Mouse (Mus musculus) kidney, adult 8-10 months (tissue): Measurements from ENCODE around the gene Slc44a3.
"Not testable (repeated sequence)": the region's sequence is repeated elsewhere in the genome, so short reads cannot be mapped to it uniquely, and the experiment has no call there.

ENCODE experiments used
- DNase-seq, 2 experiments: peaks; one replicate each; pipeline ENCODE4 v3.0.0; 2022

The Slc44a3 gene

DNA sequence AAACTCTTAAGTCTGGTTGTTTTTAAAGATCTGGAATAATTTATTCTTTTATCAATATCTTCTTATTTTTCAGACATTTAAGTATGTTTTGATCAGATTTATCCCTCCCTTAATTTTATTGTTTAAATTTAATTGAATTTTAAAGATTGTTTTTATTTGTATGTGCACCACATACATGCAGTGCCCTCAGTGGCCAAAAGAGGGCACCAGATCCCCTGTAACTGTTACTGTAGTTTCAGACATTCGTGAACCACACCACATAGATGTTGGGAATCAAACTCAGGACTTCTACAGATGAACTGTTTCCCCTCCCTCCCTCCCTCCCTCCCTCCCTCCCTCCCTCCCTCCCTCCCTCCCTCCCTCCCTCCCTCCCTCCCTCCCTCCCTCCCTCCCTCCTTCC lies 18.2 kb upstream of the Slc44a3 start:
- peak in 1 of 2 experiments; percentile 63 for DNase-seq

GRCm38 (mm10) chr3:121547851-121548624 lies 15.8 kb upstream of the Slc44a3 start:
- no peak for DNase-seq

- DNase-seq, result no peak
These were observed 8.4 kb upstream of the Slc44a3 start for GRCm38 (mm10) chr3:121540621-121541020.

- DNase-seq, result peak; percentile 32 to 77
These were observed 7.7 kb upstream of the Slc44a3 start for GRCm38 (mm10) chr3:121539871-121540431.

DNA sequence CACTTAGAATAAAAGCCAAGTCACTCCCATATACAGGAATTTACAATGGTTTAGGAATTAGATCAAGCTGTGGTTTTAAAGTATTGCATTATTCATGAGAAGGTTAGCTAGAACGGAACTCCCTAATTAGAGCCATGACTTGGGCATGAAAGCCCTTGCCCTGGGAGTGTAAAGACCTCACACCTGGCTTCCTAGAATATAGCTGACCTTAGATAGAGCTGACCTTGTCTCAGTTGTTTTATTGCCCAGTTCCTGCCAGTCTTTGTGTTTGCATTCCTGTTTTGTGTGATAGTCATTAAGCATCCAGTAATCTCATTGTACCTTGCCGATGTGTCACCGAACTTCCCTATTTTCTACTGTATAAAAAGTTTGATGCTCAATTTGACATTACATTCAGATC lies 6.6 kb upstream of the Slc44a3 start:
- DNase-seq, result not testable (repeated sequence)

- no peak for DNase-seq
These were observed 5.8 kb upstream of the Slc44a3 start for GRCm38 (mm10) chr3:121537996-121538395.

DNA sequence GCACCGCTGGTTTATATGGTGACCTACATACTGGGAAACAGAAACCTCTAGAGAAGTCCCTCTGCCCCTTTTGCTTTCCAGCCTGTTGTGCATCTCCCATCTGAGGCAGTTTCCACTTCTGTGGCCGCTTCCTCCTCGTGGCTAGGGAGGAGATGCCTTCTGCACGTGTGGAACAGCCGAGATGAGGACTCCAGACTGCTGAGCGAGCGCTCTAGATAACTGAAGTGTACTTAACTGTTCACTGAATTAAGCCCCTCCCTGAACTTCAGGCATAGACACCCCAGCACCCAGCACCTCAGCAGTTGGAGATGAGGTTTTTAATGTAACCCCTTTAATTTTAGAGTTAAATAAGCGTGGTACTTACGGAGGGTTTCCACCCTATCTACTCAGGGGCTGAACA lies 4.6 kb upstream of the Slc44a3 start:
- no peak for DNase-seq

- DNase-seq, result peak in 1 of 2 experiments; percentile 37
These were observed 3.8 kb upstream of the Slc44a3 start for GRCm38 (mm10) chr3:121535813-121536504.

- peak in 1 of 2 experiments; percentile 8 for DNase-seq
These were observed 645 bp downstream of the Slc44a3 start for GRCm38 (mm10) chr3:121531370-121532148.

GRCm38 (mm10) chr3:121530546-121531258 lies 1.5 kb downstream of the Slc44a3 start:
- peak; percentile 46 to 73 for DNase-seq

DNA sequence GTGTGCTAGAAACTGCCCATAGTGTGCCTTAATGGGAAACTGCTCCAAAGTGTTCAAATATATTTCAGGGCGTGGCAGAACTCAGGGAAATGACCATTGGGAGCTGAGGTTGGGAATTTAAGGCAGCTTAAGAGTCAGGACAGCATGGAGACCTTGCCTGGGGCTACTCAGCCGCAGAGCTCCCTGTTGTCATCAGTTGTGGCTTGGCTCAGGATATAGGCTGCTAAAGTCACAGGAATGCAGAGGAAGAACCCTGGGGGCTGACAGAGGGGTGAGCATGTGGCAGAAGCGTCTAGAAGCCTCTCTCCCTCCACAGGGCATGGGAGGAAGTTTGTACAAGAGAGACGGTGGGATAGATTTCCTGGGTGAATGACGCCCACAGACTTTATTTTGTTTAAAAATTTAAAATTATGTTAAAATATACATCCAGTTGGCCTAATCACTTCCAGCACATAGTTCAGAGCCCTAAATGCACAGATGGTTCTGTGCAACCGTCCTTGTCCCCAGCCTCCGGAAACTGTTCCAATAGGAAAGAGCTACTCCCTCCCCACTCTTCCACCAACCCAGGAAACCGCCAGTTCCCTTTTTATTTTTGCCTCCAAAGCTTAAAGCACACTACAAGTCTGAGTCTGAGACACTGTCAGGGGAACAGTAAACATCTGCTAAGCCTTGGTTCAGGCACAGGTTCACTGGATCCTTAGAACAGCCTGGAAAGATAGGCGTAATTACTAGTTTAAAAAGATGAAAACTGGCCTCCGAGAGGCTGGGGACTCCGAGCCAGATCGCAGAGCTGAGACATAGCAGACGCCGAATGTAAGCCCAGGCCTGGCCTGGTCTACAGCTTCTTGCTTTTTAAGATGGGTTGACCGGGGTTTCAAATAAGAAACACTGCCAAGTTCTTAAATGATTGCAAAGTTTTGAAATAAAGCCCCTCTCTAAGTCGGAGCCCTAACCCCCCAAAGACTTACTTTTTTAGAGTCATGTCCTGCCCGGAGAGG lies 5.8 kb downstream of the Slc44a3 start:
- no peak for DNase-seq

DNA sequence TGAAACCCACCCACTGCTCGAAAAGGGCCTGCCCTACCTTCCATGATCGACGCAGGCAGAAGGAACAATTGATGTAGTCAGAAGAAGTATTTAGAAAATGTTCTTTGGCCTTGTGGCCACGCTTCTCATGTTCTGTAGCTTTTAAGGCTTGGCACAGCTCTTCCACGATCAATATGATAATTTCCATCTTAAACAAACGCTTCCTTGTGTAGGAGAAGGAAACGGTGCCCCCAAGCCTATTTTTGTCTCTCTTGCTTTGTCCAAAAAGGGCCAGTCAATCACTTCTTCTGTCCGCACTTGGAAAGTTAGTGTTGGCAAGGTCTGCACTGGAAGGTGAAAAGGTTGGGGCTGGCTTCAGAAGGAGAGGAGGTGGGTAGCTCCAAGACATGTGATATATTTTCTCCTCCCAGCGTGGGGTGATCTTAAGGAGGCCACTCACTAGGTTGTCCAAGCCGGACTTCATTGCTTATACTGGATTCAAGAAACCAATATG lies 10.5 kb downstream of the Slc44a3 start:
- DNase-seq, result no peak

GRCm38 (mm10) chr3:121521123-121521522 lies 11.1 kb downstream of the Slc44a3 start:
- DNase-seq, result no peak

GRCm38 (mm10) chr3:121517030-121517429 lies 15.2 kb downstream of the Slc44a3 start:
- DNase-seq, result no peak

DNA sequence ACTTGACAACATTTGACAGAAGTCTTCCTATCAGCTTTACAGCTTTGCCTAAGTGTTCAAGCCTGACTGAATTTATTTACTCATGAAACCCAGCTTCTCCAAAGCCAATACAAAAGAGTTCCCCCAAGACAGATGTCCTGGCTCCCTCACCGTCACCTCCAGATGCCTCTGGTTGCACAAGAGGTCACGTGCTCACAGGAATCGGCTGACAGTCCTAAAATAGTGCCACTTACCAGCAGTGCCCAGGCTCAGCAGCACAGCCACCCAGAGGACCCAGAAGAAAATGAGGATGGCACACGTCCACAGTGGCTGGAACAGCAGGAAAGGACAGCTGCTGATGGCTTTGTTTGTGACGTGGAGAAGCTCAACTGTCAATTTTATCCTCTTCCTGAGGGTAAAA lies 23.1 kb downstream of the Slc44a3 start:
- no peak for DNase-seq

DNA sequence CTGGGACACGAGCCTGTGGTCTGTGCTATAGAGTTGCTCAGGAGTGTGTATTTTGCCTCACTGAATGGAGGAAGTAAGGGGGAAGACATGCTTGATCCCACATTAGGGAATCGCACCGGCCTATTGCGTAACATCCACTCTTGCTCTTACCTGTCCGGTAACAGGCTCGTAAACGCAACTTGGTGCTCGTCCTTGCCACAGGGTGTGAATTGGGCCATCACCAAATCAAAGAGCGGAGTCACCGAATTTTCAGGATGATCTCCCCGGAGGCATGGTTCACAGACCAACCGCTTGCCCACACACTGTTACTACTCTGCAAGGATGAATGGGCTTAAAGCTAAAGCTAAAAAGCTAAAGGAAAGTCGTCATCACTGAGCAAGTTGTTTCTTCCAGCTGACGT lies 24.5 kb downstream of the Slc44a3 start:
- no peak for DNase-seq

GRCm38 (mm10) chr3:121506756-121507155 lies 25.4 kb downstream of the Slc44a3 start:
- DNase-seq, result no peak

GRCm38 (mm10) chr3:121506175-121506574 lies 26.0 kb downstream of the Slc44a3 start:
- DNase-seq, result no peak

GRCm38 (mm10) chr3:121504927-121505487 lies 27.2 kb downstream of the Slc44a3 start:
- DNase-seq, result no peak

DNA sequence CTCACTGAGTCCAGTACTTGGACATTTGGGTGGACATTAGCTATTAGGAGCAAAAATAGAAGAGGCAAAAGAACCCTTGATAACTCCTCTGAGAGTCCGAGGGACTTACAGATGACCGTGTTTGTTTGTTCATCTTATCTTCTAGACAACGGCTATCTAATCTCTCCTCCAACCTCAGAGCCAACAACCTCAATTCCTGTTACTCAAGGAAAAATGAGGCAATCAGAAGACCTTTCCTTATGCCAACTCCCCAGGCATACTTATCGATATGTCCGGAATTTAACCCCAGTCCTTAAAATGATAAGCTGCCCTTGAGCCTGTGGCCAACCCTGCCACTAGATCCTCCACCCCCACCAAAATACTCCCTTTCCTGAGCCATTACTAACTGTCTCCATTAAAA lies 31.5 kb downstream of the Slc44a3 start:
- DNase-seq, result no peak

- peak; percentile 57 to 75 for DNase-seq
These were observed 32.0 kb downstream of the Slc44a3 start for GRCm38 (mm10) chr3:121500225-121500624.
